Mouse (Mus musculus) kidney, adult 11 months (tissue): ENCODE data around the gene Sart3.

ENCODE experiments used
- DNase-seq: peaks from one replicate; pipeline ENCODE4 v3.0.0; 2022

Sart3 gene

GRCm38 (mm10) chr5:113724446-113724845, 47.9 kb downstream of the Sart3 start, which contains the start of gene 1700069L16Rik:
Gene 1700069L16Rik, minus strand, starts transcription at chr5:113724772.
- peak; percentile 45 for DNase-seq

- no peak for DNase-seq
Observed at GRCm38 (mm10) chr5:113723567-113724237, 48.6 kb downstream of the Sart3 start.

GRCm38 (mm10) chr5:113722224-113723013, 49.9 kb downstream of the Sart3 start:
- no peak for DNase-seq

DNA sequence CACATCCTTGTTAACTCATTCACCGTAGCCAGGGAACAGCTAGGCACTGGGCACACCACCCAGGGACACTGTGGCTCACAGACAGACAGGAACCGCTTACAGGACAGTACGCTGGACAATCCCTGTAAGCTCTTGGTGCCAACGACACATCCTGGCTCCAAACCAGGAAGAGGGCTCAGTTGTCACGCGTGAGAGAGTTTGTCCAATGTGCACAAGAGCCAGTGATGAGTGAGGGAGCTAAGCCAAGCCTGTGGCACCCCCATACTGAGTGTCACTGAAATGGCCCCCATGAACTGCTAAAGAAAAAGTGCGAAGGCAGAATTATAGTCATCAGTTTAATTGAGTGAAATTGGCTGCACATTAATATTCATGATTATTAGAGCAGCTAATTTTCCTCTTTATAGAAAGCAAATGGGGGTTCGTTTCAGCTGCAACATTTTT, 53.1 kb downstream of the Sart3 start:
- DNase-seq = no peak

- DNase-seq = no peak
Observed at GRCm38 (mm10) chr5:113716581-113717388, 55.5 kb downstream of the Sart3 start.

DNA sequence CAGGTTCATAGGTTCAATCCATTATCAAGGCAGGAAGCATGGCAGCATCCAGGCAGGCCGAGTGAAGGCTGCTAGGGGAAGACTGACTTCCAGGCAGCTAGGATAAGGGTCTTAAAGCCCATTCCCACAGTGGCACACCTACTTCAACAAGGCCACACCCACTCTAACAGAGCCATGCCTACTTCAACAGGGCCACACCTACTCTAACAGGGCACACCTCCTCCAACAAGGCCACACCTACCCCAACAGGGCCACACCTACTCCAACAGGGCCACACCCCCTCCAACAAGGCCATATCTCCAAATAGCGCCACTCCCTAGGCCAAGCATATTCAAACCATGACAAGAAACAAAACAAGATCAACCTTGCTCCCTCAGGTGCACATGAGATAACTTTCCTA, 59.4 kb downstream of the Sart3 start:
- no peak for DNase-seq

DNA sequence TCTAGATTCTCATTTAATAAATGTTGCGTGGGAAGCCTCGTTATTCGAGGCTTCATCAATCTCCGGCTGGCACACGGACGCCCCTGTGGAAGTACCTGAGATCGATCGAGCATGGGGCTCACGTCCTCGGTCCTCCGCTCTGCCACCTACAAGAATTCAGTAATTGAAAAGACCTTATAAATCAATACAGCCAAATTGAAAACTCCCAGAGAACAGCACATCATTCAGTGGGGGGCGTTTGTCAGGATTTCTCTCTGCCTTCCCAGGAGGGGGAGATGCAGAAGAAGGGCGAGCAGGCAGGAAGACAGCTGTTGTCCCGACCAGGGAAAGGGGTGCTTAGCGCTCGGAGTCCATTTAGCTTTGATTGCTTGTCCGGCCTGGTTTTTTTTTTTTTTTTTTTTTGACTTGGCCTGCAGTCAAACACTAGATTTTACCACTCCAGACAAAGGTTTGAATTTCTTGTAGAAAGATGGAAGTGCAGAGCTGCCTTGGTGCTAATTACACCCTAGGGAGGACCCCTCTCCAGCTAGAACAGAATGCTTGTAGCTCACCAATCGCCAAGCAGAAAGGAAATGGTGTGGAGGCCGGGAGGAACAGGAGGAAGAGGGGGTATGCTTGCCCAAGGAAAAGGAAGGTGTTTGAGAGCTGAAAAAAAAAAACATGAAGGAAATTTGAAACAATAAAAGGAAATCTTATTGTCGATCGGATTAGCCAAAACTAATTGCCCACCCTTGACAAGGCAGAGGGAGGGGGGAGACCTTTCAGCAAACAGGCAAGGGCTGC, 68.3 kb downstream of the Sart3 start:
- DNase-seq = peak; percentile 5

GRCm38 (mm10) chr5:113700388-113701023, 71.8 kb downstream of the Sart3 start:
- no peak for DNase-seq

- DNase-seq = no peak
Observed at GRCm38 (mm10) chr5:113694415-113694814, 77.9 kb downstream of the Sart3 start.

GRCm38 (mm10) chr5:113694000-113694399, 78.3 kb downstream of the Sart3 start:
- no peak for DNase-seq

- DNase-seq = no peak
Observed at GRCm38 (mm10) chr5:113693196-113693755, 79.0 kb downstream of the Sart3 start.
